Mouse (Mus musculus) CH12.LX (cell line): ENCODE results near the gene Vti1a.

Experiments
- CHD1 ChIP-seq: IDR thresholded peaks from 2 replicates; pipeline ENCODE4 v1.6.1; 2012; ENCODE audit warnings: low read depth, low read length, improper control_type of control experiment, inconsistent platforms
- CTCF ChIP-seq, 2 experiments: IDR thresholded peaks in 1 of 2; conservative IDR thresholded peaks in 1 of 2; 2 replicates each; pipeline ENCODE4 v1.5.1; 2011 to 2012; ENCODE audit warnings: low read depth in 2 of 2, low read length in 2 of 2, improper control_type of control experiment in 1 of 2, inconsistent platforms in 1 of 2, mild to moderate bottlenecking in 1 of 2, moderate library complexity in 1 of 2
- E2F4 ChIP-seq: IDR thresholded peaks from 2 replicates; pipeline ENCODE4 v1.6.1; 2011; ENCODE audit warnings: low read depth, low read length, improper control_type of control experiment; ENCODE audit not compliant: insufficient replicate concordance
- ELF1 ChIP-seq: IDR thresholded peaks from 2 replicates; pipeline ENCODE4 v1.6.1; 2014; ENCODE audit warnings: low read depth, mild to moderate bottlenecking, inconsistent platforms, low read length, improper control_type of control experiment
- EP300 ChIP-seq: IDR thresholded peaks from 2 replicates; pipeline ENCODE4 v1.6.1; 2011; ENCODE audit warnings: low read length, improper control_type of control experiment
- JUND ChIP-seq: conservative IDR thresholded peaks from 2 replicates; pipeline ENCODE4 v1.6.1; 2011; ENCODE audit warnings: low read depth, low read length, improper control_type of control experiment
- MAFK ChIP-seq: IDR thresholded peaks from 2 replicates; pipeline ENCODE4 v1.6.1; 2011; ENCODE audit warnings: low read length, improper control_type of control experiment; ENCODE audit not compliant: insufficient replicate concordance
- NELFE ChIP-seq: IDR thresholded peaks from 2 replicates; pipeline ENCODE4 v1.6.1; 2011; ENCODE audit warnings: low read depth, low read length, improper control_type of control experiment
- POLR2A ChIP-seq: IDR thresholded peaks from 2 replicates; pipeline ENCODE4 v1.6.1; 2011; ENCODE audit warnings: low read depth, mild to moderate bottlenecking, improper control_type of control experiment, low read length
- RCOR1 ChIP-seq: conservative IDR thresholded peaks from 2 replicates; pipeline ENCODE4 v1.6.1; 2012; ENCODE audit warnings: low read depth, mild to moderate bottlenecking, inconsistent platforms, low read length, improper control_type of control experiment
- ZC3H11A ChIP-seq: IDR thresholded peaks from 2 replicates; pipeline ENCODE4 v1.6.1; 2012; ENCODE audit warnings: low read depth, mild to moderate bottlenecking, inconsistent platforms, low read length, improper control_type of control experiment

GRCm38 (mm10) chr19:55615743-55616142, 299.6 kb downstream of the Vti1a start:
- TF ChIP-seq ELF1, result no peak
- no peak for TF ChIP-seq MAFK
- TF ChIP-seq CTCF (conservative IDR thresholded peaks at IDR 0.05 in 1 of 2, IDR thresholded peaks at IDR 0.05 in 1 of 2; ENCODE audit: low read depth in 2 of 2, low read length in 2 of 2), result no peak
- TF ChIP-seq CHD1, result no peak
- TF ChIP-seq NELFE, result no peak
- no peak for TF ChIP-seq POLR2A
- no peak for TF ChIP-seq JUND
- TF ChIP-seq EP300, result no peak
- TF ChIP-seq ZC3H11A, result no peak
- no peak for TF ChIP-seq RCOR1
- no peak for TF ChIP-seq E2F4
